ENCODE assay signal across 9 mouse cellular contexts in genomic region chr12:29280081-29280788, GRCm38 (mm10).
DNase-seq lines count a peak whose midpoint lies in the region; ATAC-seq lines count a peak whose summit lies in the region.
"Had no signal": no experiment of that assay in that cellular context is flagged by ENCODE, and none has a peak within 500 bp of the region (broad histone marks: within the 10 kb centered on the region; RNA-seq: fewer than 3 reads in every experiment).

No protein-coding gene starts in this region.

- H3K27ac ChIP-seq in kidney, embryonic 14.5 days (ENCODE audit: low read depth, low read length) = 0 out of 2 replicates have a peak overlapping the region, but pooled peaks have one; percentile 42
- H3K27ac ChIP-seq in hindbrain, embryonic 16.5 days (ENCODE audit: low read depth, low read length) = peak overlapping the region; percentile 88
- H3K27ac ChIP-seq in lung, embryonic 16.5 days (ENCODE audit: low read length) = peak overlapping the region; percentile 51

- 4% methylated on average over 9 of the region's 9 CpGs for WGBS in kidney, embryonic 14.5 days
- WGBS in hindbrain, embryonic 16.5 days = 5% methylated on average over 9 of the region's 9 CpGs
- 4% methylated on average over 9 of the region's 9 CpGs for WGBS in lung, embryonic 16.5 days

- peak; percentile 52; the same call in 1 of the 2 replicates for ATAC-seq in kidney, embryonic 14.5 days (ENCODE audit: low FRiP score, low TSS enrichment)
- peak; percentile 77 for ATAC-seq in hindbrain, embryonic 16.5 days
- ATAC-seq in lung, embryonic 16.5 days (ENCODE audit: low read depth) = peak; percentile 78
- ATAC-seq: Patski had no signal

- no peak overlapping the region for H3K9ac ChIP-seq in kidney, embryonic 14.5 days (ENCODE audit: low read depth, low read length)
- peak overlapping the region; percentile 58 for H3K9ac ChIP-seq in hindbrain, embryonic 16.5 days (ENCODE audit: low read depth, low read length)
- H3K9ac ChIP-seq in lung, embryonic 16.5 days (ENCODE audit: low read length) = no peak overlapping the region

- H3K4me3 ChIP-seq in kidney, embryonic 14.5 days (ENCODE audit: low read length) = peak overlapping the region; percentile 6; the same call in 1 of the 2 replicates
- H3K4me3 ChIP-seq in hindbrain, embryonic 16.5 days (ENCODE audit: low read length) = peak overlapping the region; percentile 4; the same call in 1 of the 2 replicates
- no peak overlapping the region; the same call in 1 of the 2 replicates for H3K4me3 ChIP-seq in lung, embryonic 16.5 days (ENCODE audit: low read length)

- no peaks in the 10 kb centered on the region for H3K27me3 ChIP-seq in kidney, embryonic 14.5 days (ENCODE audit: control insufficient read depth, insufficient read depth, low read length)
- H3K27me3 ChIP-seq in hindbrain, embryonic 16.5 days (replicated peaks; ENCODE audit: control insufficient read depth, insufficient read depth, low read length) = no peaks in the 10 kb centered on the region
- no peaks in the 10 kb centered on the region for H3K27me3 ChIP-seq in lung, embryonic 16.5 days (ENCODE audit: control insufficient read depth, insufficient read depth, low read depth, low read length)
- H3K27me3 ChIP-seq: Patski had no signal

- H3K36me3 ChIP-seq in kidney, embryonic 14.5 days (ENCODE audit: control insufficient read depth, insufficient read depth, low read length) = no peaks in the 10 kb centered on the region
- no peaks in the 10 kb centered on the region for H3K36me3 ChIP-seq in hindbrain, embryonic 16.5 days (ENCODE audit: control insufficient read depth, insufficient read depth, low read length)
- H3K36me3 ChIP-seq in lung, embryonic 16.5 days (ENCODE audit: control insufficient read depth, insufficient read depth, low read length) = no peaks in the 10 kb centered on the region

- no peak for DNase-seq in kidney, adult 11 months
- peak; percentile 56 for DNase-seq in embryo, embryonic 11 days
- DNase-seq in right cerebral cortex, adult 2 months (ENCODE audit: low spot score in 2 of 2) = peak; percentile 47 to 55
- DNase-seq in B cell, adult 2 months = no peak
- DNase-seq in thymus, adult 18-20 months = no peak

- H3K9me3 ChIP-seq in kidney, embryonic 14.5 days (ENCODE audit: control insufficient read depth, low read length) = no peaks in the 10 kb centered on the region
- H3K9me3 ChIP-seq in hindbrain, embryonic 16.5 days (ENCODE audit: control insufficient read depth, low read length) = no peaks in the 10 kb centered on the region
- no peaks in the 10 kb centered on the region for H3K9me3 ChIP-seq in lung, embryonic 16.5 days (ENCODE audit: control insufficient read depth, low read length)

- 0 out of 2 replicates have a peak, but pooled peaks cover 8% of the 10 kb centered on the region for H3K4me1 ChIP-seq in kidney, embryonic 14.5 days (ENCODE audit: control insufficient read depth, insufficient read depth, low read length)
- H3K4me1 ChIP-seq in hindbrain, embryonic 16.5 days (ENCODE audit: control insufficient read depth, insufficient read depth, low read depth, low read length) = peaks cover 19% of the 10 kb centered on the region
- peaks cover 2% of the 10 kb centered on the region for H3K4me1 ChIP-seq in lung, embryonic 16.5 days (replicated peaks; ENCODE audit: control insufficient read depth, insufficient read depth, low read length)

- peak overlapping the region; percentile 34 for H3K4me2 ChIP-seq in kidney, embryonic 14.5 days (replicated peaks; ENCODE audit: low read depth, low read length)
- peak overlapping the region; percentile 43 for H3K4me2 ChIP-seq in hindbrain, embryonic 16.5 days (ENCODE audit: low read length)
- peak overlapping the region; percentile 42 for H3K4me2 ChIP-seq in lung, embryonic 16.5 days (ENCODE audit: low read depth, low read length)

Comparison
In these comparisons a context has a peak if more than half of its experiments do, and no peak if none do; other contexts are left out.
1. DNase-seq: peak in embryo, embryonic 11 days (single experiment) and right cerebral cortex, adult 2 months (2 of 2); none in kidney, adult 11 months (single experiment), B cell, adult 2 months (0 of 2) and thymus, adult 18-20 months (0 of 2).
2. Peak in every context shown above with its lines, with median percentiles within 50 percentile points of each other: ATAC-seq, H3K27ac ChIP-seq and H3K4me2 ChIP-seq.